Mouse (Mus musculus) lung, postnatal 25 days (tissue): ENCODE measurements around the gene Dtx4.

Source experiments
- DNase-seq: peaks from one replicate; pipeline ENCODE4 v3.0.0; 2022; ENCODE audit warnings: low spot score

The Dtx4 gene

DNA sequence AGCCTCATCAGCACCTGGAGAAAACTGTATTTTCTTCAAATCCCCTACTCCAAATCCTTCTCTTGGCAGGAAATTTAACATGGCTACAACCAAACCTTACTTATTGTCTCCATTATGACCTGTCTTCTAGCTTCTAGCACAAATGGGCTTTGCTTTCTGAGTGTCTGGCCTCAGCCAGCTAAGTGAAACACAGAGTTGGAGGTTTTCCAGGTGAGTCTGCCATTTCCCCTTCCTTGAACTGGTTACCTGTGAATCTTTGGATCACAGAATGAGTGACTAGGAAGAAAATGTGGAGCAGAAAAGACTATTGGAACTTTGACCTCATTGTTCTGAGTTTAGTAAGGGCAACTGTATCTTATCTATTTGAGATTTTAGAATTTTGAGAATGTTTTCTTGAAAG, 83.9 kb downstream of the Dtx4 start, which contains the start of gene Olfr1441:
Olfr1441 (plus strand) TSS at position 73 of the 400 bp plus-strand sequence.
- DNase-seq = no peak
